In the genomic region with DNA sequence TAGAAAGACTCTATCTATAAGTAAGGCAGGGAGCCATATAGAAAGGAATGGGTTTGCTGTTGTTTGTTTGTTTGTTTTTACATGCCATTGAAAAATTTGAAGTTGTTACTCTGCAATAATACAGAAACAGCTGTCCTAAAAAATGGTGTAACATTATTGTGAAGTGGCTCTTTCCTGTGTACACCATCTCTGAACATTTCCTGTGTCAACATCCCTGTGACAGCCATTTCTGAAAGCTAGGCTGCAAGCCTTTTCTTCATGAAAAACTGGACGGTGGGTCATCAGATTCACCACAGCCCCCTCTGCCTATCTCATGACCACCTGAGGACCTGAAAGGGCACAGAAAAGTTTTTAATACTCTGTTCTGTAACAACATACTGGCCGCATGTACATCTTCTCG, we compare ENCODE assay signal across 15 mouse cellular contexts.
"Had no signal": no experiment of that assay in that cellular context is flagged by ENCODE, and none has a peak within 500 bp of the region (broad histone marks: within the 10 kb centered on the region; RNA-seq: fewer than 3 reads in every experiment).

No protein-coding gene starts in this region.

- H3K36me3 ChIP-seq: kidney, embryonic 15.5 days; limb, embryonic 10.5 days; limb, embryonic 13.5 days had no signal

- DNase-seq: kidney, adult 11 months; kidney, adult 8-10 months; kidney, postnatal 10 days; kidney, postnatal 36 days; lung, adult 2 months; lung, postnatal 14 days; lung, postnatal 4 days; midbrain, embryonic 14.5 days; thymus, adult 18-20 months; thymus, postnatal 36 days had no signal

- H3K4me1 ChIP-seq: kidney, embryonic 15.5 days; limb, embryonic 10.5 days; limb, embryonic 13.5 days had no signal

- H3K9ac ChIP-seq: kidney, embryonic 15.5 days; limb, embryonic 13.5 days; liver, embryonic 14.5 days had no signal

- H3K9me3 ChIP-seq: kidney, embryonic 15.5 days; limb, embryonic 10.5 days; limb, embryonic 13.5 days had no signal

- H3K27me3 ChIP-seq: kidney, embryonic 15.5 days; limb, embryonic 13.5 days had no signal

- H3K4me2 ChIP-seq: kidney, embryonic 15.5 days; limb, embryonic 13.5 days; midbrain, embryonic 11.5 days had no signal

- H3K27ac ChIP-seq: kidney, embryonic 15.5 days; limb, embryonic 10.5 days; limb, embryonic 13.5 days; liver, embryonic 14.5 days had no signal

- H3K4me3 ChIP-seq: kidney, embryonic 15.5 days; limb, embryonic 10.5 days; limb, embryonic 13.5 days had no signal
